Mouse (Mus musculus): ENCODE results near the gene Inca1. TPM values are rescaled to one million over a fixed set of nuclear protein-coding genes. Genes with fewer than 3 reads are reported as not detected.
A peak's percentile ranks its signal among the peaks of the same experiment; 100 is the strongest.

Gene Inca1
- polyA plus RNA-seq, 1 experiment = 5.2 TPM

DNA sequence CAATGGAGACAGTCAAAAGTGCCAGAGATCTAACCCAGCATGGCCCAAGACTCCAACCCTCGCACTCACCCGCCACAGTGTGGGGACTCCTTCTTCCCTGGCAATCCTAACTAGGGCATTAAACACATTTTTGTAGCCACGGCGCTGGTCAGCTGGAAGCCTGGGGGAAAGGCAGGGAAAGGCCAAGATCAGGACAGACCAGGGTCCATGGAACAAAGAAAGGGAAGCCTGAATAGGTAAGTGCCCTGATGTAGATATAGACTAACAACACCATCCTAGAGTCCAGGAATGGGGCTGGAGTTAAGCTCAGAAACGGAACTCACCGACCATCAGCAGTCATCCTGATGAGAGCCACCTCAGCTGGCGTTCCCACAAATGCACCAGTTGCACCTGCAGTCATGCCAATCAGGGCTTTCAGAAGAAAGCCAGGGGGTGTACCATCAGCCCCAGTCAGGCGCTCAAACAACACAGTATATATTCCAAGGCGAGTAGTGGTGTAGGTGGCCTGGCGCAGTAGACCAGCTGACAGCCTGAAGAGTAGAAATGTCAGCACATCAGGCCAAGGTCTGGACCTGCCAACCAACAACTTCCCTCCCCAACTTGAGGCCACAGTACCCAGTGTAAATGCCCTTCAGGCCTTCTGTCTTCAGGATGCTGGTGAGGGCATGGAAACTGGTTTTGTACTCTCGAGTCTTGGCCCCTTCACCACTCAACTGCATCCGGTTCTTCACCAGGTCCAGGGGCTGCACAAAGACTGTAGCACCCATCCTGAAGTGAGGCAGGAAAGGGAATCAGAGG lies 54.3 kb downstream of the Inca1 start:
- Histone ChIP-seq H3K4me3 (ENCODE audit: insufficient read depth, low read length) (peak overlapping the region; percentile 74), H3K27ac (ENCODE audit: insufficient read depth, low read length) (no peak overlapping the region), H3K4me1 (ENCODE audit: control insufficient read depth, insufficient read depth, low read length) (peaks cover 5% of the 10 kb centered on the region)
- TF ChIP-seq POLR2A (IDR thresholded peaks at IDR 0.05; ENCODE audit: extremely low read depth, insufficient read depth, low read length) (no peak), CTCF (IDR thresholded peaks at IDR 0.05; ENCODE audit: extremely low read depth, insufficient read depth, low read length) (no peak)

DNA sequence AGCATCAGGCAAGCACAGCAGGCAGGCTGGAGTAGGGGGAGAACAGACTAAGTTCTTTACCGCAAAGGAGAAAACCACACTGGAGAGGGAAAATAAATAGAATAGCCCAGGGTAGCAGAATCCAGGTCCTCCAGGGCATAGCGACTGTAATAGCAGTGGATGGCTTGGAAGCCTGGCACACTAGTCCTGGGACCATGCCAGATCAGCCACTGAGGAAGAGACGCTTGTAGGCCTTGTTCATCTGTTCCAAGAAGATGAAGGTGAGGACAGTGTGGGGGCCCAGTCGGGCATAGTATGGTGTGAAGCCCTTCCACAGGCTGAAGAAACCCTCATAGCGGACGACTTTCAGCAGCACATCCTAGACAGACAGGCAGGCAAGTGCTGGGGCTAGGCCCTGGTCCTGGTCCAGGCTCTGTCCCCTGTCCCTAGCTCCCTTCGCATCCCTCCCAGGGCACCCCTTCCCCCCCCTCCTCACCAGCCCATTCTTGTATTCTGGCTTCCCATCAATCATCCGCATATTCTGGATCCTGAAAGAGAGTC lies 55.3 kb downstream of the Inca1 start:
- no peak overlapping the region for H3K4me3 ChIP-seq (ENCODE audit: insufficient read depth, low read length)
- peaks cover 5% of the 10 kb centered on the region for H3K4me1 ChIP-seq (ENCODE audit: control insufficient read depth, insufficient read depth, low read length)
- no peak overlapping the region for H3K27ac ChIP-seq (ENCODE audit: insufficient read depth, low read length)
- no peak for TF ChIP-seq POLR2A (IDR thresholded peaks at IDR 0.05; ENCODE audit: extremely low read depth, insufficient read depth, low read length)
- no peak for TF ChIP-seq CTCF (IDR thresholded peaks at IDR 0.05; ENCODE audit: extremely low read depth, insufficient read depth, low read length)

DNA sequence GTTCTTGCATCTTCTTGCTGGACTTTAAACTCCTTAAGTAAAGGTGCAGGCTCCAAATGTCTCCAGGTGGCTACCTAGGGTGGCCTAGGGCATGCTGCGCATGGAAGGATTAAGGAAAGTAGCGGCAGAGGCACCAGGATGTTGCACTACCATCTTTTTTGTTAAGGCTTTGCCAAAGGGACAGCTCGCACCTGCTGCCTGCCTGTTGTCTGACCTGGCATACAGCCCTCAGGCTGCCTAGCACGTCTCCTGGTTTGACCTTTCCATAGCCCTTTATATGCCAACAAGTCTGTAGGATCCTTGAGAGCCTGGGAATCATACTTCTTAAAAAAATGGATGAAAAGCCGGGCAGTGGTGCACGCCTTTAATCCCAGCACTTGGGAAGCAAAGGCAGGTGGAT lies 56.9 kb downstream of the Inca1 start:
- no peak overlapping the region for H3K27ac ChIP-seq (ENCODE audit: insufficient read depth, low read length)
- no peak overlapping the region for H3K4me3 ChIP-seq (ENCODE audit: insufficient read depth, low read length)
- peaks cover 3% of the 10 kb centered on the region for H3K4me1 ChIP-seq (ENCODE audit: control insufficient read depth, insufficient read depth, low read length)
- TF ChIP-seq CTCF (IDR thresholded peaks at IDR 0.05; ENCODE audit: extremely low read depth, insufficient read depth, low read length) = no peak
- no peak for TF ChIP-seq POLR2A (IDR thresholded peaks at IDR 0.05; ENCODE audit: extremely low read depth, insufficient read depth, low read length)

DNA sequence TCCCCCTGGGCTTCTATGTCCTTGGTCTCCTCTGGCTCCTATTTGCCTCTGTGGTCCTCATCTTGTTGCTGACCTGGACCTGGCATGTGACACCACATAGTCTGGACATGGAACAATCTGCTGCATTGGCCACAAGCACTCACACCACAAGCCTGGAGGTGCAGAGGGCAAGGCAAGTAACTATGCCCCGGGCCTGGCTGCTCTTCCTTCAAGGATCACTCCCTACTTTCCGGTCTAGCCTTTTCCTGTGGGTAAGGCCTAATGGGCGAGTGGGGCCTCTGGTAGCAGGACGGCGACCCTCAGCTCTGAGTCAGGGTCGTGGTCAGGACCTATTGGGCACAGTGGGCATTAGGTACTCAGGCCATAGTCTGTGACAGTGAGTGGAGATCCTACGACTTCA lies 58.7 kb downstream of the Inca1 start:
- Histone ChIP-seq H3K4me1 (ENCODE audit: control insufficient read depth, insufficient read depth, low read length) (peaks cover 3% of the 10 kb centered on the region), H3K27ac (ENCODE audit: insufficient read depth, low read length) (no peak overlapping the region), H3K4me3 (ENCODE audit: insufficient read depth, low read length) (no peak overlapping the region)
- TF ChIP-seq CTCF (IDR thresholded peaks at IDR 0.05; ENCODE audit: extremely low read depth, insufficient read depth, low read length) (no peak), POLR2A (IDR thresholded peaks at IDR 0.05; ENCODE audit: extremely low read depth, insufficient read depth, low read length) (no peak)

DNA sequence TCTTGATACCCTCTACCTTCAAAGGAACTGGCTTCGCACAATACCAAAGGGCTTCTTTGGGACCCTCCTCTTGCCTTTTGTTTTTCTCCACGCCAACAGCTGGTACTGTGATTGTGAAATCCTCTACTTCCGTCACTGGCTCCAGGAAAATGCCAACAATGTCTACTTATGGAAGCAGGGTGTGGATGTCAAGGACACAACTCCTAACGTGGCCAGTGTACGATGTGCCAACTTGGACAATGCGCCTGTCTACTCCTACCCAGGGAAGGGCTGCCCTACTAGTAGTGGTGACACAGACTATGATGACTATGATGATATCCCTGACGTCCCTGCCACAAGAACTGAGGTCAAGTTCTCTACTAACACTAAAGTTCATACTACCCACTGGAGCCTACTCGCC lies 60.0 kb downstream of the Inca1 start:
- TF ChIP-seq CTCF (IDR thresholded peaks at IDR 0.05; ENCODE audit: extremely low read depth, insufficient read depth, low read length) (no peak), POLR2A (IDR thresholded peaks at IDR 0.05; ENCODE audit: extremely low read depth, insufficient read depth, low read length) (no peak)
- Histone ChIP-seq H3K27ac (ENCODE audit: insufficient read depth, low read length) (no peak overlapping the region), H3K4me3 (ENCODE audit: insufficient read depth, low read length) (no peak overlapping the region), H3K4me1 (ENCODE audit: control insufficient read depth, insufficient read depth, low read length) (no peaks in the 10 kb centered on the region)

DNA sequence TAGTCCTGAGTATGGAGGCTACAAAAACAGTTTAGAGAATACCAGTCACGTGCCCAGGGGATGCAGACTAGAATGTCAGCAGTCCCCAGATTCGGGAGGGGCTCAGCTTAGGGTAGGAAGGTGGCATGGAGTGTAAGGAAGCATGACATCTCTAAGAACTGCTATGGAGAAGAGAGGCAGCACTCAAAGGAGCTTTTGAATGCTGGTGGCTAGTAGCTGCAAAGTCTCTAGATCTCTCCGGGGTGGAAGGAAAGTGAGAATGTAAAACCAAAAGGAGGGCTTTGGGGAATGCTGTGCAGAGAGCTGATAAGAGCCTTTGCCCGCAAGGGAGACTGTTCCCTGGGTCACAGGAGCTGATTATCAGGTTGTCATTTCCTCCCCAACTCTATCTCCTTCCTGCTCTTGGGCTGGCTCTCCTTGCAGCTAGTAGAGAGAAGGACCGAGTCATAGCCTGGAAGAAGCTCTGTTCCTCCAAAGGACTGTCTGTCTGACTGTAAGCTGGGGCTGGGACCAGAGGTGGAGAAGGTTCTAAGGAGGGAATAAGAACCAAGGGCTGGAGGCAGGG lies 61.2 kb downstream of the Inca1 start, which contains the start of gene Gp1ba:
Gene Gp1ba (plus strand): TSS at position 409 of the 565 bp plus-strand sequence.
- Histone ChIP-seq H3K4me3 (ENCODE audit: insufficient read depth, low read length) (no peak within 1 kb of the TSS), H3K27ac (ENCODE audit: insufficient read depth, low read length) (no peak within 1 kb of the TSS), H3K4me1 (ENCODE audit: control insufficient read depth, insufficient read depth, low read length) (no peaks in the 10 kb centered on the region)
- no peak for TF ChIP-seq CTCF (IDR thresholded peaks at IDR 0.05; ENCODE audit: extremely low read depth, insufficient read depth, low read length)
- TF ChIP-seq POLR2A (IDR thresholded peaks at IDR 0.05; ENCODE audit: extremely low read depth, insufficient read depth, low read length) = no peak

Other genes with a start within 250 kb of the Inca1 start
- 14.8 and 15.4 TPM in 2 replicates for gene Med11, start 248.2 kb downstream of the Inca1 start, polyA plus RNA-seq (2012; rRNA removed)
- gene Zmynd15, start 240.7 kb downstream of the Inca1 start, polyA plus RNA-seq (2012; rRNA removed) = 0.44 and 0.47 TPM in 2 replicates
- gene Cxcl16, start 240.2 kb downstream of the Inca1 start, polyA plus RNA-seq (2012; rRNA removed) = 1.7 and 2.4 TPM in 2 replicates
- 0.44 and 0.95 TPM in 2 replicates for gene Tm4sf5, start 194.9 kb downstream of the Inca1 start, polyA plus RNA-seq (2012; rRNA removed)
- 0.23 and 0.34 TPM in 2 replicates for gene Vmo1, start 185.5 kb downstream of the Inca1 start, polyA plus RNA-seq (2012; rRNA removed)
- not detected in 2 replicates for gene Gltpd2, start 181.0 kb downstream of the Inca1 start, polyA plus RNA-seq (2012; rRNA removed)
- 240 and 248 TPM in 2 replicates for gene Psmb6, start 174.8 kb downstream of the Inca1 start, polyA plus RNA-seq (2012; rRNA removed)
- not detected in 2 replicates for gene Gm40193, start 167.2 kb downstream of the Inca1 start, polyA plus RNA-seq (2012; rRNA removed)
- gene Pld2, start 160.1 kb downstream of the Inca1 start, polyA plus RNA-seq (2012; rRNA removed) = 21.4 and 24.4 TPM in 2 replicates
- gene Mink1, start 137.3 kb downstream of the Inca1 start, polyA plus RNA-seq (2012; rRNA removed) = 318 and 325 TPM in 2 replicates
- not detected in 2 replicates for gene 4930544D05Rik, start 84.3 kb downstream of the Inca1 start, polyA plus RNA-seq (2012; rRNA removed)
- 0.19 and 0.27 TPM in 2 replicates for gene Chrne, start 80.9 kb downstream of the Inca1 start, polyA plus RNA-seq (2012; rRNA removed)
- gene Gp1ba, start 61.0 kb downstream of the Inca1 start, polyA plus RNA-seq (2012; rRNA removed) = not detected in 2 replicates
- 124 and 128 TPM in 2 replicates for gene Rnf167, start 52.9 kb downstream of the Inca1 start, polyA plus RNA-seq (2012; rRNA removed)
- gene Slc25a11, start 52.7 kb downstream of the Inca1 start, polyA plus RNA-seq (2012; rRNA removed) = 139 and 143 TPM in 2 replicates
- 270 and 277 TPM in 2 replicates for gene Pfn1, start 45.5 kb downstream of the Inca1 start, polyA plus RNA-seq (2012; rRNA removed)
- gene Eno3, start 43.0 kb downstream of the Inca1 start, polyA plus RNA-seq (2012; rRNA removed) = 26.4 and 26.6 TPM in 2 replicates
- 74.5 and 81.9 TPM in 2 replicates for gene Spag7, start 30.7 kb downstream of the Inca1 start, polyA plus RNA-seq (2012; rRNA removed)
- gene Camta2, start 12.1 kb downstream of the Inca1 start, polyA plus RNA-seq (2012; rRNA removed) = 126 and 138 TPM in 2 replicates
- gene Kif1c, start 393 bp upstream of the Inca1 start, polyA plus RNA-seq (2012; rRNA removed) = 51.2 and 53.7 TPM in 2 replicates
- 8.0 and 8.9 TPM in 2 replicates for gene Zfp3, start 64.1 kb upstream of the Inca1 start, polyA plus RNA-seq (2012; rRNA removed)
- 0.11 and 0.15 TPM in 2 replicates for gene Scimp, start 112.4 kb upstream of the Inca1 start, polyA plus RNA-seq (2012; rRNA removed)
- gene Rabep1, start 144.6 kb upstream of the Inca1 start, polyA plus RNA-seq (2012; rRNA removed) = 40.7 and 41.7 TPM in 2 replicates

Data from cortical plate, adult 2 months (tissue).